ENCODE assay signal across 12 mouse cellular contexts in the genomic region with DNA sequence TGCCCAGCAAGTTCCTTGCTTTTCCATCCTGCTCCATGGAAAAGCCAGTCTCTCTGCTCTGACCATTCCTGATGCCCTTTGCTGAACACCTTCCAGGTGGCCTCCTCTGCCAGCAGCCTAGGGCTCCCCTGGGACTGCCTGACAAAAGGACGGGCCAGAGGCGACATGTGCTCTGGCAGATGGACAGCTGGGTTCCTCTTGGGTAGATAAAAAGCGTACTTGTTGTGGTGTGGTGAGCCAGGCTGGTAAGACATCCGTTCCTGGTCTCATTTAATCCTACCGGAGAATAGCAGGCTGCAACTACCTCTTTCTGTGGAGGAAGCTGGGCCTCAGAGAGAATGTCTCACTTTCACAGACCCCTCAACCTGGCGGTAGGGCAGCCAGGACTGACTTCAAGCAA. TPM values are rescaled to one million over a fixed set of nuclear protein-coding genes. Genes with fewer than 3 reads are reported as not detected.
DNase-seq lines count a peak whose midpoint lies in the region; ATAC-seq and TF ChIP-seq lines count a peak whose summit lies in the region.
"Had no signal": no experiment of that assay in that cellular context is flagged by ENCODE, and none has a peak within 500 bp of the region (broad histone marks: within the 10 kb centered on the region; RNA-seq: fewer than 3 reads in every experiment).

No protein-coding gene starts in this region.

- H3K27ac ChIP-seq in forebrain, embryonic 14.5 days (ENCODE audit: low read depth, low read length), result peak overlapping the region; percentile 39; the same call in 1 of the 2 replicates
- H3K27ac ChIP-seq in forebrain, embryonic 11.5 days (ENCODE audit: low read depth, low read length), result no peak overlapping the region
- no peak overlapping the region for H3K27ac ChIP-seq in cerebellum, adult 2 months (ENCODE audit: insufficient read depth, low read length)
- 0 out of 2 replicates have a peak overlapping the region, but pooled peaks have one; percentile 12 for H3K27ac ChIP-seq in hindbrain, embryonic 15.5 days (replicated peaks)
- H3K27ac ChIP-seq in midbrain, embryonic 13.5 days, result peak overlapping the region; percentile 62

- no peak overlapping the region for H3K4me2 ChIP-seq in forebrain, embryonic 14.5 days (ENCODE audit: low read length)
- H3K4me2 ChIP-seq in forebrain, embryonic 11.5 days (ENCODE audit: low read depth, low read length, severe bottlenecking), result no peak overlapping the region
- no peak overlapping the region for H3K4me2 ChIP-seq in hindbrain, embryonic 15.5 days
- no peak overlapping the region for H3K4me2 ChIP-seq in midbrain, embryonic 13.5 days (replicated peaks)

- ATAC-seq in forebrain, embryonic 14.5 days, result no peak
- no peak for ATAC-seq in forebrain, embryonic 11.5 days (replicated peaks; ENCODE audit: low FRiP score)
- no peak for ATAC-seq in hindbrain, embryonic 15.5 days (ENCODE audit: low FRiP score, low read depth)
- ATAC-seq in midbrain, embryonic 13.5 days, result no peak
- ATAC-seq: lung, postnatal 0 days had no signal

- no peaks in the 10 kb centered on the region for H3K9me3 ChIP-seq in forebrain, embryonic 14.5 days (replicated peaks; ENCODE audit: control insufficient read depth, low read length)
- no peaks in the 10 kb centered on the region for H3K9me3 ChIP-seq in forebrain, embryonic 11.5 days (ENCODE audit: control insufficient read depth, low read length)
- no peaks in the 10 kb centered on the region for H3K9me3 ChIP-seq in hindbrain, embryonic 15.5 days
- H3K9me3 ChIP-seq in midbrain, embryonic 13.5 days, result no peaks in the 10 kb centered on the region

- H3K4me1 ChIP-seq in forebrain, embryonic 14.5 days (ENCODE audit: control insufficient read depth, insufficient read depth, low read length), result 0 out of 2 replicates have a peak, but pooled peaks cover 5% of the 10 kb centered on the region
- 0 out of 2 replicates have a peak, but pooled peaks cover 3% of the 10 kb centered on the region for H3K4me1 ChIP-seq in forebrain, embryonic 11.5 days (replicated peaks; ENCODE audit: control insufficient read depth, insufficient read depth, low read length)
- H3K4me1 ChIP-seq in cerebellum, adult 2 months (ENCODE audit: control insufficient read depth, insufficient read depth, low read length), result peaks cover 13% of the 10 kb centered on the region
- H3K4me1 ChIP-seq in hindbrain, embryonic 15.5 days (replicated peaks), result peaks cover 22% of the 10 kb centered on the region
- peaks cover 28% of the 10 kb centered on the region for H3K4me1 ChIP-seq in midbrain, embryonic 13.5 days (replicated peaks)

- H3K4me3 ChIP-seq in forebrain, embryonic 14.5 days (ENCODE audit: low read depth, low read length), result no peak overlapping the region
- H3K4me3 ChIP-seq in forebrain, embryonic 11.5 days (ENCODE audit: low read depth, low read length), result no peak overlapping the region
- H3K4me3 ChIP-seq in cerebellum, adult 2 months (replicated peaks; ENCODE audit: insufficient read depth, low read depth, low read length), result no peak overlapping the region
- H3K4me3 ChIP-seq in hindbrain, embryonic 15.5 days, result no peak overlapping the region
- no peak overlapping the region for H3K4me3 ChIP-seq in midbrain, embryonic 13.5 days (replicated peaks)

- peak; percentile 17 for DNase-seq in forebrain, embryonic 14.5 days (ENCODE audit: low spot score)
- no peak for DNase-seq in forebrain, embryonic 11.5 days (ENCODE audit: low spot score)
- DNase-seq in cerebellum, adult 2 months, result peak; percentile 26 to 28
- no peak for DNase-seq in gastrocnemius, postnatal 4 days (ENCODE audit: low spot score in 2 of 2)
- no peak for DNase-seq in lung, postnatal 36 days
- no peak for DNase-seq in thymus, postnatal 4 days
- DNase-seq: kidney, adult 9 months had no signal

- H3K36me3 ChIP-seq in forebrain, embryonic 14.5 days (ENCODE audit: control insufficient read depth, insufficient read depth, low read length), result no peaks in the 10 kb centered on the region
- H3K36me3 ChIP-seq in forebrain, embryonic 11.5 days (ENCODE audit: control insufficient read depth, insufficient read depth, low read length), result no peaks in the 10 kb centered on the region
- no peaks in the 10 kb centered on the region for H3K36me3 ChIP-seq in hindbrain, embryonic 15.5 days
- H3K36me3 ChIP-seq in midbrain, embryonic 13.5 days, result no peaks in the 10 kb centered on the region

- no peak for TF ChIP-seq CTCF in cerebellum, adult 2 months (IDR thresholded peaks at IDR 0.05; ENCODE audit: borderline replicate concordance, insufficient read depth, low read depth, low read length)

- no peak overlapping the region for H3K9ac ChIP-seq in forebrain, embryonic 14.5 days (ENCODE audit: low read length)
- H3K9ac ChIP-seq in forebrain, embryonic 11.5 days (ENCODE audit: low read length), result no peak overlapping the region
- H3K9ac ChIP-seq in hindbrain, embryonic 15.5 days, result no peak overlapping the region
- H3K9ac ChIP-seq in midbrain, embryonic 13.5 days (replicated peaks), result no peak overlapping the region

- no peak for TF ChIP-seq POLR2A in cerebellum, adult 2 months (IDR thresholded peaks at IDR 0.05; ENCODE audit: borderline replicate concordance, insufficient read depth, low read length)

- no peaks in the 10 kb centered on the region for H3K27me3 ChIP-seq in forebrain, embryonic 14.5 days (replicated peaks; ENCODE audit: control insufficient read depth, insufficient read depth, low read length)
- no peaks in the 10 kb centered on the region for H3K27me3 ChIP-seq in forebrain, embryonic 11.5 days (ENCODE audit: control insufficient read depth, insufficient read depth, low read length)
- no peaks in the 10 kb centered on the region for H3K27me3 ChIP-seq in cerebellum, adult 2 months (ENCODE audit: control insufficient read depth, insufficient read depth, low read length)
- no peaks in the 10 kb centered on the region for H3K27me3 ChIP-seq in hindbrain, embryonic 15.5 days
- H3K27me3 ChIP-seq in midbrain, embryonic 13.5 days, result no peaks in the 10 kb centered on the region

- 30% methylated on average over 6 of the region's 6 CpGs for WGBS in forebrain, embryonic 14.5 days
- 37% methylated on average over 6 of the region's 6 CpGs for WGBS in forebrain, embryonic 11.5 days
- 20% methylated on average over 6 of the region's 6 CpGs for WGBS in cerebellum, adult 2 months
- WGBS in hindbrain, embryonic 15.5 days, result 22% methylated on average over 6 of the region's 6 CpGs
- WGBS in midbrain, embryonic 13.5 days, result 23% methylated on average over 6 of the region's 6 CpGs

RNA-seq across cellular contexts. Expression of gene Cdcp2, which starts 0.6 kb away (rescaled TPM):
- polyA plus RNA-seq in forebrain, embryonic 14.5 days (2014; fragmentation: Nextera tagmentation; extraction: Ambion mirVana), result not detected in 2 replicates
- 0.17 TPM in 1 of 2 replicates, not detected in the other for polyA plus RNA-seq in forebrain, embryonic 11.5 days (2014; fragmentation: Nextera tagmentation; extraction: Ambion mirVana)
- polyA plus RNA-seq in cerebellum, adult 2 months (2012; rRNA removed), result not detected in 2 replicates
- 0.16 TPM in 1 of 2 replicates, not detected in the other for polyA plus RNA-seq in hindbrain, embryonic 15.5 days (2015; fragmentation: Nextera tagmentation; extraction: Ambion mirVana)
- not detected in 2 replicates for polyA plus RNA-seq in midbrain, embryonic 13.5 days (2015; fragmentation: Nextera tagmentation; extraction: Ambion mirVana)
- not detected for total RNA-seq in gastrocnemius, postnatal 4 days (2021)
- total RNA-seq: left cerebral cortex, adult 18-20 months had no signal
- polyA plus RNA-seq: heart, embryonic 14.5 days had no signal

RNA-seq across cellular contexts. Expression of gene Cyb5rl, which starts 29.3 kb away (rescaled TPM):
- 3.6 and 4.1 TPM in 2 replicates for polyA plus RNA-seq in forebrain, embryonic 14.5 days (2014; fragmentation: Nextera tagmentation; extraction: Ambion mirVana)
- 5.2 and 6.9 TPM in 2 replicates for polyA plus RNA-seq in forebrain, embryonic 11.5 days (2014; fragmentation: Nextera tagmentation; extraction: Ambion mirVana)
- polyA plus RNA-seq in cerebellum, adult 2 months (2012; rRNA removed), result 5.5 and 5.7 TPM in 2 replicates
- 3.6 and 4.6 TPM in 2 replicates for polyA plus RNA-seq in hindbrain, embryonic 15.5 days (2015; fragmentation: Nextera tagmentation; extraction: Ambion mirVana)
- polyA plus RNA-seq in midbrain, embryonic 13.5 days (2015; fragmentation: Nextera tagmentation; extraction: Ambion mirVana), result 3.5 and 4.2 TPM in 2 replicates
- total RNA-seq in gastrocnemius, postnatal 4 days (2021), result 10 to 100 TPM; 16.2 to 21.5 TPM

RNA-seq across cellular contexts. Expression of gene Mrpl37, which starts 29.4 kb away (rescaled TPM):
- 94.0 and 95.6 TPM in 2 replicates for polyA plus RNA-seq in forebrain, embryonic 14.5 days (2014; fragmentation: Nextera tagmentation; extraction: Ambion mirVana)
- polyA plus RNA-seq in forebrain, embryonic 11.5 days (2014; fragmentation: Nextera tagmentation; extraction: Ambion mirVana), result 108 and 121 TPM in 2 replicates
- 99.5 and 107 TPM in 2 replicates for polyA plus RNA-seq in cerebellum, adult 2 months (2012; rRNA removed)
- polyA plus RNA-seq in hindbrain, embryonic 15.5 days (2015; fragmentation: Nextera tagmentation; extraction: Ambion mirVana), result 83.6 and 85.2 TPM in 2 replicates
- polyA plus RNA-seq in midbrain, embryonic 13.5 days (2015; fragmentation: Nextera tagmentation; extraction: Ambion mirVana), result 72.8 and 84.9 TPM in 2 replicates
- 10 to 100 TPM; 69.2 to 76.8 TPM for total RNA-seq in gastrocnemius, postnatal 4 days (2021)

Comparison
In these comparisons a context has a peak if more than half of its experiments do, and no peak if none do; other contexts are left out.
1. DNase-seq: peak in forebrain, embryonic 14.5 days (single experiment) and cerebellum, adult 2 months (2 of 2); none in forebrain, embryonic 11.5 days (single experiment), gastrocnemius, postnatal 4 days (0 of 2), lung, postnatal 36 days (single experiment) and thymus, postnatal 4 days (single experiment).
2. H3K27ac ChIP-seq: peak in forebrain, embryonic 14.5 days (single experiment), hindbrain, embryonic 15.5 days (single experiment) and midbrain, embryonic 13.5 days (single experiment); none in forebrain, embryonic 11.5 days (single experiment) and cerebellum, adult 2 months (single experiment).